Mouse (Mus musculus) brain, embryonic 14.5 days (tissue): ENCODE results near the gene Tnk2.

Source experiments
- CTCF ChIP-seq: fragments of 200-500 bp; IDR thresholded peaks from 2 replicates; pipeline ENCODE4 v1.5.1; 2012; ENCODE audit warnings: inconsistent platforms, mild to moderate bottlenecking, moderate library complexity, borderline replicate concordance; ENCODE audit not compliant: insufficient read depth, insufficient read length; ENCODE audit errors: extremely low read depth
- POLR2A ChIP-seq: fragments of 200-500 bp; IDR thresholded peaks from 2 replicates; pipeline ENCODE4 v1.6.1; 2012; ENCODE audit warnings: mild to moderate bottlenecking, inconsistent platforms, borderline replicate concordance; ENCODE audit not compliant: poor library complexity, insufficient read depth, insufficient read length, severe bottlenecking; ENCODE audit errors: extremely low read depth

- peak; percentile 20; the same call in 1 of the 2 replicates for TF ChIP-seq CTCF
- TF ChIP-seq POLR2A, result no peak
These were observed 61.9 kb downstream of the Tnk2 start for GRCm38 (mm10) chr16:32705606-32706005.
